ENCODE assay signal across 17 mouse cellular contexts in genomic region chr11:84952611-84953010, GRCm38 (mm10). TPM values are rescaled to one million over a fixed set of nuclear protein-coding genes. Genes with fewer than 3 reads are reported as not detected.
"Had no signal": no experiment of that assay in that cellular context is flagged by ENCODE, and none has a peak within 500 bp of the region (broad histone marks: within the 10 kb centered on the region; RNA-seq: fewer than 3 reads in every experiment).

No protein-coding gene starts in this region.

- H3K36me3 ChIP-seq: limb, embryonic 12.5 days; midbrain, embryonic 15.5 days; neural tube, embryonic 12.5 days had no signal

- H3K27ac ChIP-seq: layer of hippocampus, adult 2 months; limb, embryonic 12.5 days; liver, embryonic 14.5 days; macrophage; midbrain, embryonic 15.5 days; neural tube, embryonic 12.5 days; stomach, postnatal 0 days had no signal

- H3K4me2 ChIP-seq: limb, embryonic 12.5 days; midbrain, embryonic 11.5 days; midbrain, embryonic 15.5 days; neural tube, embryonic 12.5 days had no signal

- H3K4me3 ChIP-seq: layer of hippocampus, adult 2 months; limb, embryonic 12.5 days; megakaryocyte, embryonic 14.5 days; midbrain, embryonic 15.5 days; neural tube, embryonic 12.5 days had no signal

- ATAC-seq: hindbrain, embryonic 16.5 days; inflammation-experienced regulatory T-cells, adult 6 months; midbrain, embryonic 15.5 days had no signal

- DNase-seq: kidney, adult 9 months; kidney, postnatal 10 days; kidney, postnatal 4 days; liver; right cerebral cortex, postnatal 25 days; thymus, postnatal 36 days had no signal

- H3K9ac ChIP-seq: limb, embryonic 12.5 days; liver, embryonic 14.5 days; midbrain, embryonic 15.5 days; neural tube, embryonic 12.5 days had no signal

- H3K9me3 ChIP-seq: limb, embryonic 12.5 days; megakaryocyte, embryonic 14.5 days; midbrain, embryonic 15.5 days; neural tube, embryonic 12.5 days had no signal

RNA-seq across cellular contexts. Expression of gene Car4, which starts 5.0 kb away (rescaled TPM):
- polyA plus RNA-seq: inflammation-experienced regulatory T-cells, adult 6 months; limb, embryonic 12.5 days; macrophage had no signal
